Mouse (Mus musculus) adrenal gland, postnatal 10 days (tissue): Measurements from ENCODE around the gene Cer1. TPM values are rescaled to one million over a fixed set of nuclear protein-coding genes. Genes with fewer than 3 reads are reported as not detected.

Source experiments
- DNase-seq: peaks from one replicate; pipeline ENCODE4 v3.0.0; 2021; ENCODE audit warnings: mixed read lengths
- total RNA-seq, 2 experiments: library from RNA; stranded (reverse); gene quantifications; 2 replicates each; pipeline ENCODE4 v1.2.3; 2021

Gene Cer1
- total RNA-seq, 2 experiments from 2014 or later = not detected

GRCm38 (mm10) chr4:82872548-82872947, 12.4 kb downstream of the Cer1 start:
- no peak for DNase-seq

DNA sequence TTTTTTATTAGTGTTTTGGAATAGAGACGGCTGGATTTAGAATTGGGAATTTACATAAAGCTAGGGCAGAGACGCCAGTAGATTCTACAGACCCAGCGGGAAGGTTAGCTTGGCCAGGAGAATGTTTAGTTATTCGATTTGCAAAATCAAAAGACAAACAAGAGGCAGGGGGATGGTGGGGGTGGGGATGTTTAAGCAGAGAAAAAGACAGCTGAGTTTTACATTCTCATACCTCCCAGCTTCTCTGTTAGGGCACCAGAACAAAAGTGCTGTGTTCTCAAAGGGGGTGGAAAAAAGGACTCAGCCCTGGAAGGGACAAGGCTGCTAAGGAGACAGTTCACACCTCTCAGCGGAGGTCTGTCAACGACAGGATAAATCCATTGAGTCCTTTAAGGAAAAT, 12.8 kb downstream of the Cer1 start:
- DNase-seq = no peak

- DNase-seq = no peak
These were observed 14.0 kb downstream of the Cer1 start for GRCm38 (mm10) chr4:82870931-82871330.

DNA sequence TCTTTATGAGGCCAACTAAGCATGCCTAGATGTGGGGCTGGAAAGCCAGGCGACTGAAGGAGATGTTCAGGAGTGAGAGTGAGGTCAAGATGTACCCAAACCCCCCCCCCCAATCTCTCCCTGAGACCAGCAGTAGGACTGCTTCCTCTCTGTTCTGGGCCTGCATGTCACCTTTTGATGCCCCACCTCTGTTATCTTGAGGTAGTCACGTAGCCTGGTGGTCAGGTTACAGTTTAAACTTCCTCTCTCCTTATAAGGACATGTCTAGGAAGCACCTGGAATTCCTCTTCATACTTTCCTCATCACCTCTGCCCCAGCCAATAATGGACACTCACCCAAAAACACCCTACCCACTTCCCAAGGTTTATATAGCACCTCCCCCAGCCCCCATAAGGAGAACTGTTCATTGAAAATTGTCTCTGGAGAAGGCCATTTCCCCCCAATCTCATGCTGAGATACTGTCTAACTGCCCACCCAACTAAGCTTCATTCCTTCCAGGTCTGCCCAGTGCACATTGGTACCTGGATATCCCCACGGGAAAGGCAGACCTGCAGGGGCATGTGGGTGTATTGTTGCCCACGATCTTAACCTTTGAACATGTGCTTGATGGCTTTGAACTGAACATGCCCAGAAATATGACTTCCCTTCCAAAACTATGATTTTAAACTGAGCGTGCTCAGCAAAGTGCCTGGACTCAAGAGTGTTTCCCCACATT, 17.1 kb downstream of the Cer1 start:
- DNase-seq = no peak

DNA sequence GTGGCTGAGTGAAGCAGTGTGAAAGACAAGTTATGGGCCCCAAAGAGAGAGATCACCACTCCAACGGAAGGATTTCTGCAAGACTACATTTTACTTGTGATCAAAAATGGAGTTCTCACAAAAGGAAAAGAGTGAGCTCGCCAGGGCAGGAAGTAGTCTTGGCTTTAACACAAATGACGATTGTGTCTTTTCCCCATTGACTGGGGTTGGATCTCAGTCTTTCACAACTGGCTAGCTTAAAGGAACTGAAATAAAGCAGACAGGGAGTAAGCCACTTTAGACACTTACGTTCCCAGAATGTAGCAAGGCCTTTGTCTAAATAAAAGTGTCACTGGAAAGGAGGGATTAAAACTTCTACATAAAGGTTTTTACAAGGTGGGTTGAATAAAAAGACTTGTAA, 17.8 kb downstream of the Cer1 start:
- DNase-seq = no peak

GRCm38 (mm10) chr4:82864974-82865699, 19.8 kb downstream of the Cer1 start:
- no peak for DNase-seq

DNA sequence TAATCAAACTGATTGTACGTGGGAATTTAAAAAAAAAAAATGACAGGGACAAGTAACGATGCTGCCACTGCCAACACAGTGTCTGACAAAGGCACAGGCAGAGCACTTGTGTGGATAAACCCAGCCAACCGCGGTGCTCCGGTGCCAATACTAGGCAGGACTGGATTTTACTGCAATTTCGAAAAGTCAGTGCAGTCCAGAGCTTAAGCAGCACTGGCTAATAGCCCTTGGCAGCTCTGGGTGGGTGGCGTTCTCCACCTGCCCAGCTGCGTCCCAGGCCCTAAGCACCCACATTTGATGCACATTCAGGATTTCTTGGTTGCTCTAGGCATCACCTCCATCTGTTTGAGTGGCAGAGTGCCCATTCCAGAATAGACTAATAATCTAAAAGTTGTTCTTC, 21.6 kb downstream of the Cer1 start:
- DNase-seq = peak; percentile 12

DNA sequence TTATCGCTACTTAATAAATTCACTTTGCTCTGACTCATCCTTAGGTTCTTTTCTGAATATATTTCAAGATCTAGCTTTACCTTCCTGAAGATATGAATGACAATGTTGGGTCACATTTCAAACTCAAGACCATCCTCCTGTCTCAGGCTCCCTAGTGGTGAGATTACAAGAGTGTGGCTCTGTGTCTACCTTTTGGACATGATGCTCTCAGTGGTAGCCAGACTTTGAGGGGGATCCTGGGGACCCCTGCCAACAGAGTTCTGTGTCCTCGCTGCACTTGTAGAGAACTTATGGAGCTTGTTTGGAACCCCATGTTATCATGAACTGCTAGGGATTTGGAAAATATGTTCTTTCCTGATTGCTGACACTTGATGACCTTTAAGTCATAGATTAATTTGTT, 23.5 kb downstream of the Cer1 start:
- DNase-seq = no peak

- peak; percentile 26 for DNase-seq
These were observed 24.4 kb downstream of the Cer1 start for GRCm38 (mm10) chr4:82860566-82860965.

GRCm38 (mm10) chr4:82859131-82860125, 25.5 kb downstream of the Cer1 start, which contains the start of gene Zdhhc21:
Gene Zdhhc21, minus strand, starts transcription at chr4:82859958.
- peak; percentile 89 for DNase-seq

DNA sequence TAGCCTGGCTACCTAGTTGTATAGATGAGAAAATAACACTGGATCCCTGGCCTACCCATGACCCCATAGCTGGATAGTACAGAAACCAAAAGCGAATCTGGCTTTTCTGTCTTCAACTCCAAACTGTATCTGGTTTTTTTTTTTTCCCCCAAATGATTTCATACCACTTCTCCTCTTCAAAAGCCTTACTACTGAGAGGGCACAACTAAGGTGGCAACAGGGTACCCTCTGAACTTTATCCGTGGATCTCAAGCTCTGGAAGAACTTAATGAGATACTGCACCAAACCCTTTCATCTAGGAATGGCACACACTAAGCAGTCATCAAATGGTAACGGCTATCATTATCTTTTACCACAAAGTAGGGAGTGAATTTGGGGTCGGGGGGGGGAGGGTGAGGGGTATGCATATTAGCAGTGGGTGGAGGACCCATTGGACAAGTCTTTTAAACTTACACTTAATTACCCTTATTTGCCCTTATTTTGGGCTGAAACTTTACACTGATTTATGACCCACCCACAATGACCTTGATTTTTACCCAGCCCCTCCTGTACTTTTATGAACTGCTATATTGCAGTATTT, 26.4 kb downstream of the Cer1 start:
- no peak for DNase-seq

DNA sequence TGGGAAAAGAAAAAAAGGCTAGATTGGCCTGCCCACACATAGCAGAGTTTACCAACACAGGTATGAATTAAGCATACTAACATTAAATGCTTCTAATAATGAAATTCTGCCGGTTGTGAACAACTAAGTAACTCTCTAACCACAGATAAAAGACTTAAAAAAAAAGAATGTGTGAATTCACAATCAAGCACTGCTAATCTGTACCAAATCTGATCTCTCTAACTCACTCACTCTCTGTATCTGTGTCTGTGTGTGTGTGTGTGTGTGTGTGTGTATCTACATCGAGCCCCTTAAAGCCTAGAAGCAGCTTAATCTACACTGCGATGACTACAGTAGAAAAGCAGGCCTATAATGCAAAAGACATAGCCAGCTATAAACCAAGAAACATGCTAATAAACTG, 28.0 kb downstream of the Cer1 start:
- DNase-seq = no peak

DNA sequence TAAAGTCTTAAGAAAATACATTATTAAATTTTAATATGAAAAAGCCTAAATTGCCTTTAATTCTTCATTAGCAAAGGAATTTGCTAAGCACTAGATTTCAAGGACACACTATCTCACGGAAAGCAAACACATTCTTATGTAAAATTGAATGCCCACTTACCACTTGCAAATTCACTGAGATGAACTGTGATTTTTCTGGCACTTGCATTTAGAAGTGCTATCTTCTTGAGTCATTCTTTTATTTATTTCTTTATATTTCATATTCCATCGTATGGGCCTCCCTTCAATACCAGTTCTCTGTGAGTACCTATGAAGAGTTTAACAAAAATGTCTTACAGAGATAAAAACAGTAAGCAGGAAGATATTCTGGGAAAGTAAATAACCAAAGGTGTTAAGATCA, 31.1 kb downstream of the Cer1 start:
- DNase-seq = no peak

DNA sequence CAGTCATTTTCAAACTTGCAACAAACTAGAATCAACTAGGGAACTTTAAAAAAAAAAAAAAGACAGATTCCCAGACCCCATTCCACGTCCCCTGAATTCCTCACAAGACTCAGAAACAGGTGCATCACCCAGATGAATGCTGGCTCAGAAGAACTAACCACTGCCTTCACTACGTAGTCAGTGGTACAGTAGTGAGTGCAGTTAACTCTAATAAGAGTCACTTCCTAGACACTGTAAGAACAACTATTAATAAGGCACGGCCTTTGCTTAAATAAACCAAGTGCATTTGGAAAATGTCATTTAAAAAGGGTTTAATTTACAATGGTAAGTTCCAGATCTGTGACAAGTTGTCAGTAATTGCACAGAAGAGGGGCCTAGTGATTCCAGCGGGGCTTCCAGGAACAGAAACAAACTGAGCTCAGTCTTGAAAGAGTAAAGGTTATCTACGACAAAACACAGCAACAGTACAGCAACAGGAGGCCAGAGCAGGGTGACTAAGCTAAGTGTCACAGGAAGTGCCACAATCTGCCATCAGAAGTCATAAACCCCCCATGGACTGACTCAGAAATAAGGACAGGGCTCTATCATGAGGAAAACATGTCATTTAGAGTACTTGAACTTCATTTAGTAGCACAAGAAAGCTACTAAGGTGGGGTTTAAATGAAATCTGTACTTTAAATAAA, 36.3 kb downstream of the Cer1 start:
- no peak for DNase-seq

DNA sequence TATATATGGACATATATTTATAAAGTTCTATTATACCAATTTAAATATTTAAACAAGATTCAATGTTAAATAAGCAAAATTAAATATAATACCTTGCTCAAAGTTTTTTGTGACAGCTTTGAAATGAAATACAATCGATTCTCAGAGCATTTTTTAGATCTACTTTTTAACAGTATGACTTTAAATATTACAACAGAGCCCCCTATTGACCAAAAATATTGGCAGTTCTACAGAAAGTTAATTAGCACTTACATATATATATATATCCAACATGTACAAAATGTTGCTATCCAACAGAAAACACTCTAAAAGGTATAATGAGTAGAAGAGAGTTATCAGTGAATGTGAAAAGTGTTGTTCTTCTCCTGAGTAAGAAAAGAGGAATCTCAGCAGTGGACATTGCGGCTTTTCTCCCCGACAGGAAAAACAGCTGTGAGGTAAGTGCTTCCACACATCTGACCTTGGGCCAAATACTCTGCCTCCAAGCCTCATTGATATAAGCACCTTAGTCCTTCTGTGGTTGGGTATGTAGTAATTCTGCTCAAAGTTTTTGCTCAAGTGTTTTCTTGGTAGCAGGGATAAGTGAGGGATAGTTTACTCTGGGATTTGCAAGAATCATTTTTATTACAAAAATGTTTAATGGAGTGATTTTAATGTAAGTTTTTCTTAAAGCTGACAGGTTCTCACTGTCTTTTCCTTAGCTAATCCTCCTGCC, 47.3 kb downstream of the Cer1 start:
- DNase-seq = no peak

Other genes starting within 250 kb of the Cer1 start
- 100 to 1,000 TPM; 101 to 139 TPM for gene Nfib, start 179.4 kb downstream of the Cer1 start, total RNA-seq
- 10 to 100 TPM; 17.8 to 19.5 TPM for gene Zdhhc21, start 25.2 kb downstream of the Cer1 start, total RNA-seq
- 1 to 10 TPM; 4.2 to 6.0 TPM for gene Frem1, start 167.2 kb upstream of the Cer1 start, total RNA-seq